Mouse (Mus musculus) heart, embryonic 12.5 days (tissue): Measurements from ENCODE around the gene Uggt1. TPM values are rescaled to one million over a fixed set of nuclear protein-coding genes. Genes with fewer than 3 reads are reported as not detected.

ENCODE experiments used
- ATAC-seq: fragments of 200-750 bp; cut with Nextera tagmentation; 2 replicates; pipeline ENCODE4 v1.8.0; 2017; ENCODE audit warnings: moderate TSS enrichment, moderate library complexity; ENCODE audit not compliant: insufficient number of reproducible peaks, low FRiP score
- H3K27ac ChIP-seq: fragments of 300-500 bp; sonication (generic); 2 replicates; pipeline ENCODE4 v1.5.1; 2016; ENCODE audit warnings: mild to moderate bottlenecking, moderate library complexity; ENCODE audit not compliant: poor library complexity, severe bottlenecking
- H3K27me3 ChIP-seq: fragments of 300-500 bp; sonication (generic); replicated peaks from 2 replicates; pipeline ENCODE4 v1.6.1; 2016; ENCODE audit warnings: mild to moderate bottlenecking, moderate library complexity
- H3K36me3 ChIP-seq: fragments of 300-500 bp; sonication (generic); 2 replicates; pipeline ENCODE4 v1.6.1; 2016; ENCODE audit warnings: mild to moderate bottlenecking, moderate library complexity
- H3K4me1 ChIP-seq: fragments of 300-500 bp; sonication (generic); replicated peaks from 2 replicates; pipeline ENCODE4 v1.6.1; 2016; ENCODE audit warnings: mild to moderate bottlenecking
- H3K4me2 ChIP-seq: fragments of 300-500 bp; sonication (generic); 2 replicates; pipeline ENCODE4 v1.6.1; 2016; ENCODE audit warnings: mild to moderate bottlenecking, moderate library complexity
- H3K4me3 ChIP-seq: fragments of 300-500 bp; sonication (generic); 2 replicates; pipeline ENCODE4 v1.5.1; 2016; ENCODE audit warnings: mild to moderate bottlenecking
- H3K9ac ChIP-seq: fragments of 300-500 bp; sonication (generic); 2 replicates; pipeline ENCODE4 v1.6.1; 2016; ENCODE audit warnings: mild to moderate bottlenecking, moderate library complexity
- H3K9me3 ChIP-seq: fragments of 300-500 bp; sonication (generic); replicated peaks from 2 replicates; pipeline ENCODE4 v1.6.1; 2016; ENCODE audit warnings: mild to moderate bottlenecking, moderate library complexity
- WGBS: fragments of 180-500 bp; shearing (Covaris S2); methylation state at CpG from one replicate; pipeline ENCODE4 v1.1.7; 2016; 5-methylcytosine and 5-hydroxymethylcytosine counted together
- polyA plus RNA-seq: library from polyadenylated mRNA; unstranded; fragments of >200 nt; fragmentation: Nextera tagmentation; extraction: Ambion mirVana; gene quantifications from 2 replicates; pipeline ENCODE4 v1.2.1, GENCODE M21; 2016

The Uggt1 gene
- polyA plus RNA-seq, 1 experiment from 2014 or later = 46.0 TPM

DNA sequence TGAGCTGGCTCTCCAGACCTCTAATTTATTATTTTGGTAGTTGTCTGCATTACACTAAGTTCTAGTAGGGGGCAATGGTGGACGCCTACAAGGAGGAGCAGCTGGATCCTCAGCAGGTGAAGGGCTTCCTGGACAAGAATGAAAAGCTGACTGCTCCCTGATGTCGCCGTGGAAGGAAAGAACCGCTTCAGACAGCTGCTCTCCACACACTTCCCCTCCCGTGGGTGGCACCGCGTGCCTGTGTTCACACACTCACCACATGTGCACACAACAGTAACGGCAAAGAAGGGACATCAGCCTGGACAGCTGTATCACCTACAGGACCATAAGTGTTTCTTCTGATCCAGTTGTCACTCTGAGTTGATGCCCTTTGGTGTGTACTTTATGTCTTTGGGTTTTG, 111.5 kb downstream of the Uggt1 start:
- ATAC-seq = no peak
- Histone ChIP-seq H3K27ac (peak overlapping the region; percentile 26; the same call in 1 of the 2 replicates), H3K4me2 (no peak overlapping the region), H3K9ac (no peak overlapping the region), H3K27me3 (no peaks in the 10 kb centered on the region), H3K4me3 (no peak overlapping the region), H3K36me3 (no peaks in the 10 kb centered on the region), H3K4me1 (peaks cover 43% of the 10 kb centered on the region), H3K9me3 (peaks cover 4% of the 10 kb centered on the region; the same call in 1 of the 2 replicates)
- WGBS = 75% methylated on average over 8 of the region's 8 CpGs

- Histone ChIP-seq H3K27me3 (no peaks in the 10 kb centered on the region), H3K9me3 (peaks cover 4% of the 10 kb centered on the region; the same call in 1 of the 2 replicates), H3K4me3 (no peak overlapping the region), H3K27ac (no peak overlapping the region), H3K36me3 (no peaks in the 10 kb centered on the region), H3K4me2 (0 out of 2 replicates have a peak overlapping the region, but pooled peaks have one; percentile 17), H3K9ac (no peak overlapping the region), H3K4me1 (peaks cover 43% of the 10 kb centered on the region)
- ATAC-seq = no peak
- 71% methylated on average over 4 of the region's 4 CpGs for WGBS
These were observed 112.3 kb downstream of the Uggt1 start for GRCm38 (mm10) chr1:36132211-36132610.

- WGBS = 49% methylated on average over 8 of the region's 8 CpGs
- no peak overlapping the region for H3K4me3 ChIP-seq
- no peak overlapping the region for H3K27ac ChIP-seq
- ATAC-seq = no peak
- H3K36me3 ChIP-seq = no peaks in the 10 kb centered on the region
- H3K27me3 ChIP-seq = no peaks in the 10 kb centered on the region
- peaks cover 4% of the 10 kb centered on the region; the same call in 1 of the 2 replicates for H3K9me3 ChIP-seq
- H3K4me2 ChIP-seq = 0 out of 2 replicates have a peak overlapping the region, but pooled peaks have one; percentile 17
- no peak overlapping the region for H3K9ac ChIP-seq
- peaks cover 43% of the 10 kb centered on the region for H3K4me1 ChIP-seq
These were observed 112.8 kb downstream of the Uggt1 start for GRCm38 (mm10) chr1:36131766-36132165.

- Histone ChIP-seq H3K4me2 (no peak overlapping the region), H3K9me3 (peaks cover 4% of the 10 kb centered on the region; the same call in 1 of the 2 replicates), H3K36me3 (no peaks in the 10 kb centered on the region), H3K27ac (no peak overlapping the region), H3K4me3 (no peak overlapping the region), H3K4me1 (peaks cover 43% of the 10 kb centered on the region), H3K9ac (no peak overlapping the region), H3K27me3 (no peaks in the 10 kb centered on the region)
- 49% methylated on average over 4 of the region's 4 CpGs for WGBS
- no peak for ATAC-seq
These were observed 113.4 kb downstream of the Uggt1 start for GRCm38 (mm10) chr1:36131154-36131553.

DNA sequence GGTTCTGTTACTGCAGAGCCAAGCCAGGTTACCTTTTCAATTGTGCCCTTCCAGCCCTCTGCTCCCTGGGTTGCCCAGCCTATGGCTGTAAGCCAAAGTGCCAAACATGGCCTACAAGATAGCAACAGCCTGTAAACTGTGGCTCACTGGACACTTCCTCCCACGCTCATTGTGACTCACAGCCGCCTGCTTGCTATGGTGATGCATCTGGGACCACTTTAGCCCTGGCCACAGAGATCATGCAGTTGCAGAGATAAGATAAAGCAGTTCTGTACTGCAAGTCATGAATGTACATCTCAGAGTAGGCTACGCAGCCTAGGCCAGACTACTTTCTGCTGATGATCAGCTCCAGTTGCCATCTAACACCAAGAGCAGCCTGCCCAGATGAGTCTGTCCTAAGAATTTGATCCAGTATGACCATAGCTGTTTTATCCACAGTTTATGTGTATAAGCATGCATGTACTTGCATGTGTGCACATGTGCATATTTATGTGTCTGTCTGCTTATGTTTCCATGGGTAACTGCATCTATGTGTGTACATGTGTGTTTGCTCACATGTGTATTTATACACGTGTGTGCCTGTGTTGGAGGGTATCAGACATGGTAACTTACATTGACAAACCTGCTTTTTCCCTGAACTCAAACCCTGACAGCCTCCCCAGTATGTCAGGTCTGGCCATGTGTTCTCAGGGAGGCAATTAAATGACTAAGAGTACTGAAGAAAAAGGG, 114.0 kb downstream of the Uggt1 start:
- no peak overlapping the region for H3K4me2 ChIP-seq
- WGBS = 52% methylated on average over 4 of the region's 4 CpGs
- no peak overlapping the region for H3K9ac ChIP-seq
- H3K36me3 ChIP-seq = no peaks in the 10 kb centered on the region
- 0 out of 2 replicates have a peak, but pooled peaks have one; percentile 13 for ATAC-seq
- H3K4me3 ChIP-seq = no peak overlapping the region
- no peak overlapping the region for H3K27ac ChIP-seq
- H3K27me3 ChIP-seq = no peaks in the 10 kb centered on the region
- peaks cover 43% of the 10 kb centered on the region for H3K4me1 ChIP-seq
- H3K9me3 ChIP-seq = peaks cover 4% of the 10 kb centered on the region; the same call in 1 of the 2 replicates

DNA sequence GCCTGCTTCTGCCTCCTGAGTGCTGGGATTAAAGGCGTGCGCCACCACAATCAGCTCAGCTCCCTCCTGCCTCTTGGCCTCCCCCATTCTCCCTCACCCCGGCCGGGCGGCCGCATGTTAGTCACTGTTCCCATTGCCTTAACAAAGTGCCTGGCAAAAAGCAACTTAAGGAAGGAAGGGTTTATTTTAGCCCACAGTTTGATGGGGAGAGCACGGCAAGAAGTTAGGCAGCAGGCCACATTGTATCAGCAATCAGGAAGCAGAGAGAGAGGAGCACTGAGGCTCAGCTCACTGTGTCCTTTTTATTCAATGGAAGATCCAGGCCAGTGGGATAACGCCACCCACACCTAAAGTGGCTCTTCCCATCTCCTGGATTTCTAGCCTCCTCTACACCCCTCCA, 114.6 kb downstream of the Uggt1 start:
- WGBS = 94% methylated on average over 8 of the region's 8 CpGs
- no peak for ATAC-seq
- no peak overlapping the region for H3K4me3 ChIP-seq
- peaks cover 43% of the 10 kb centered on the region for H3K4me1 ChIP-seq
- H3K27me3 ChIP-seq = no peaks in the 10 kb centered on the region
- H3K27ac ChIP-seq = no peak overlapping the region
- no peak overlapping the region for H3K4me2 ChIP-seq
- H3K9ac ChIP-seq = no peak overlapping the region
- H3K36me3 ChIP-seq = no peaks in the 10 kb centered on the region
- H3K9me3 ChIP-seq = peaks cover 4% of the 10 kb centered on the region; the same call in 1 of the 2 replicates

- Histone ChIP-seq H3K9ac (no peak overlapping the region), H3K4me3 (no peak overlapping the region), H3K27me3 (no peaks in the 10 kb centered on the region), H3K4me2 (no peak overlapping the region), H3K9me3 (peaks cover 10% of the 10 kb centered on the region; the same call in 1 of the 2 replicates), H3K27ac (no peak overlapping the region), H3K4me1 (peaks cover 43% of the 10 kb centered on the region), H3K36me3 (no peaks in the 10 kb centered on the region)
- no peak for ATAC-seq
- 40% methylated on average over 4 of the region's 4 CpGs for WGBS
These were observed 115.4 kb downstream of the Uggt1 start for GRCm38 (mm10) chr1:36129126-36129525.

DNA sequence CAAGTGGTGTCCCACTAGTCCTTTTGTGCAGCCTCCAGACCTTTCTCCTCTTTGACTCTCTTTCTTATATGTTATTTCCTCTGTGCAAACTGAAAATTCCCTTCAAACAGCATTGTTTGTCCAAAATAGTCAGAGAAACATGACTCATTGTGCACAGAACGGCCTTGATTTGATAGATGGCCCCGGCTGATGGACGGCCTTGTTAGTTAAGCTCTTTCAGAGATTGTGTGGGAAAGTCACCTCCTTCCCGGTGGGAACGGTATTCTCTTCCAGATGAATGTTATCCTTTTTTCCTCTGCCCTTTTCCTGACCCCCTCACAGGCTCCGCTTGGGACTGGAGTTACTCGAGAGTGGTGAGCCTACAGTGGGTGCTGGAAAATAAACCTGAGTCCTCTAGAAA, 119.4 kb downstream of the Uggt1 start:
- Histone ChIP-seq H3K9ac (no peak overlapping the region), H3K4me2 (no peak overlapping the region), H3K4me3 (no peak overlapping the region), H3K27me3 (no peaks in the 10 kb centered on the region), H3K4me1 (peaks cover 9% of the 10 kb centered on the region; the same call in 1 of the 2 replicates), H3K9me3 (peaks cover 11% of the 10 kb centered on the region; the same call in 1 of the 2 replicates), H3K36me3 (no peaks in the 10 kb centered on the region), H3K27ac (no peak overlapping the region)
- 37% methylated on average over 7 of the region's 7 CpGs for WGBS
- no peak for ATAC-seq

- Histone ChIP-seq H3K9me3 (peaks cover 7% of the 10 kb centered on the region; the same call in 1 of the 2 replicates), H3K4me3 (no peak overlapping the region), H3K27ac (no peak overlapping the region), H3K9ac (no peak overlapping the region), H3K27me3 (no peaks in the 10 kb centered on the region), H3K4me2 (no peak overlapping the region), H3K36me3 (no peaks in the 10 kb centered on the region), H3K4me1 (peaks cover 1% of the 10 kb centered on the region; the same call in 1 of the 2 replicates)
- no peak for ATAC-seq
- 82% methylated on average over 8 of the region's 8 CpGs for WGBS
These were observed 123.3 kb downstream of the Uggt1 start for GRCm38 (mm10) chr1:36121172-36121571.

DNA sequence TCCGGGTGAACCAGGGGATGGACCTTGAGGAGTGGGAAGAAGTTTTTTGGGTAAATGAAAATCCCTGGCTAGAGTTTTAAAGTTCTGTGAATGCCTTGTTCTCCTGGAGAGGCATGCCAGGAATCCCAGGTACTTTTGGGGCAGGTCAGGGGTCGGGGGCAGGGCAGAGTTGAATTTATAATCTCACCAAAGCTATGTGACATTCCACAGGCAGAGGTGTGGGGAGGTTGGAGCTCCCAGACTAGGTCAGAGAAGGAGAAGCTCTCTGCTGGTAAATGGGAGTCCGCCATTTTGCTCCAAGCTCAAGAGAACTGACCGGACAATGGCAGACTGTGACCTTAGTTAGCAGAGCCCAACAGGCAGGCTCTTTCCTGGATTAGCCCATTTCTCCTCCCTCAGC, 125.1 kb downstream of the Uggt1 start:
- H3K4me2 ChIP-seq = no peak overlapping the region
- no peak overlapping the region for H3K4me3 ChIP-seq
- no peak overlapping the region for H3K9ac ChIP-seq
- peaks cover 3% of the 10 kb centered on the region; the same call in 1 of the 2 replicates for H3K9me3 ChIP-seq
- 85% methylated on average over 4 of the region's 4 CpGs for WGBS
- 0 out of 2 replicates have a peak, but pooled peaks cover 7% of the 10 kb centered on the region for H3K4me1 ChIP-seq
- ATAC-seq = no peak
- H3K27ac ChIP-seq = no peak overlapping the region
- H3K36me3 ChIP-seq = no peaks in the 10 kb centered on the region
- H3K27me3 ChIP-seq = no peaks in the 10 kb centered on the region

- Histone ChIP-seq H3K36me3 (no peaks in the 10 kb centered on the region), H3K27me3 (no peaks in the 10 kb centered on the region), H3K4me2 (no peak overlapping the region), H3K9ac (no peak overlapping the region), H3K27ac (no peak overlapping the region), H3K4me3 (no peak overlapping the region), H3K4me1 (0 out of 2 replicates have a peak, but pooled peaks cover 7% of the 10 kb centered on the region), H3K9me3 (no peaks in the 10 kb centered on the region)
- no peak for ATAC-seq
- WGBS = 84% methylated on average over 3 of the region's 3 CpGs
These were observed 125.6 kb downstream of the Uggt1 start for GRCm38 (mm10) chr1:36118958-36119357.
